Mouse (Mus musculus): ENCODE results near the gene Olfr1036. TPM values are rescaled to one million over a fixed set of nuclear protein-coding genes. Genes with fewer than 3 reads are reported as not detected.
"Not testable (repeated sequence)": the region's sequence is repeated elsewhere in the genome, so short reads cannot be mapped to it uniquely, and the experiment has no call there.

The Olfr1036 gene
- not detected in 2 replicates for polyA plus RNA-seq (2015; fragmentation: Nextera tagmentation; extraction: Ambion mirVana)

DNA sequence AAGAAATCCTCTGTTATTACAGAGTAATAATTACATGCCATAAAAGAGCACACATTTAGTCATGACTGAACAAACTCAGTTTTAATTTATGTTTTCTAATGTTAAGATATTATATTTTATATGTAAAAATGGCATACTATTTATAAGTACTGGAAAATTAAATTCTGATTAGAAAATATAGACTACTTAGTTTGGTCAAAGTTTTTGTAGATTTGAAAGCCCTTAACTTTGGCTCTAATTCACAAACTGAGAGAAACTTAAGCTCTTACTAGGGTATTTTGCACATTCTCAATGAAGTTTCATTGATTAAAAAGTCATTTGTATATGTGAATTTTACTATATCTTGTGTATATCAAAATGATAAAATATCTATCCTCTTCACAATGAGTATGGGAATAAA, at the start of gene Olfr1036:
TSS of gene Olfr1036 (plus strand) at position 301 of the 400 bp plus-strand sequence.
- H3K4me1 ChIP-seq; H3K36me3 ChIP-seq; H3K27ac ChIP-seq; H3K27me3 ChIP-seq; ATAC-seq (ENCODE audit: insufficient number of reproducible peaks, low FRiP score, low TSS enrichment, low read depth); H3K9ac ChIP-seq; H3K9me3 ChIP-seq; H3K4me3 ChIP-seq; H3K4me2 ChIP-seq: not testable (repeated sequence)

DNA sequence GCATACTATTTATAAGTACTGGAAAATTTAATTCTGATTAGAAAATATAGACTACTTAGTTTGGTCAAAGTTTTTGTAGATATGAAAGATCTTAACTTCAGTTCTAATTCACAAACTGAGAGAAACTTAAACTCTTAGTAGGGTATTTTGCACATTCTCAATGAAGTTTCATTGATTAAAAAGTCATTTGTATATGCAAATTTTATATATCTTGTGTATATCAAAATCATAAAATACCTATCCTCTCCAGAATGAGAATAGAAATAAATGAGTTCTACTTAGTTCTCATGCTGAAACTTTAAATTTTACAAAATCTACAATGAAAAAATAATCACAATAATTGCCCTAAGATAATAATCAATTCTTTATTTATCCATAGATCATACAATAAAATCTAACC, 28.2 kb upstream of the Olfr1036 start, which contains the start of gene Olfr1034:
TSS of gene Olfr1034 (plus strand) at position 301 of the 400 bp plus-strand sequence.
- Histone ChIP-seq H3K4me1 (no peaks in the 10 kb centered on the region), H3K27me3 (no peaks in the 10 kb centered on the region), H3K4me3 (no peak within 1 kb of the TSS), H3K36me3 (no peaks in the 10 kb centered on the region), H3K9ac (no peak within 1 kb of the TSS), H3K4me2 (no peak within 1 kb of the TSS), H3K27ac (no peak within 1 kb of the TSS), H3K9me3 (no peaks in the 10 kb centered on the region)
- ATAC-seq (ENCODE audit: insufficient number of reproducible peaks, low FRiP score, low TSS enrichment, low read depth), result no peak

DNA sequence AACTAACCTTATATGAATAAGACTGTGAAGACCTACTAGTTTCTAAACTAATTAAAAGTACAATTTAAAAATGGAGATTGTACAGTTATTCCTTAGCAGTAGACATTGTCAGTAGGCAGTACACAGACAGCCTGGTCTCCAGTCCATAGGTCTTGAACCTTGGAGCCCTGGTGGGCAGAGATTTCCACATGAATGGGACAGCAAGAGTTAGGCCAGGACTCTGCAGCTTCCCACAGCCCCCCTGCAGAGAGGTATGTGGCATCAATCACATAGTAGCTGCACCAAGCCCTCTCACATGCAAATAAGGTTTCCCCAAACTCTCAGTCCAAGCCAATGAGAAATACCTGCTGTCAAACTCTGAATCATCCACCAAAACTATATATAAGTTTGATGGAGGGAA, 23.0 kb upstream of the Olfr1036 start:
- not testable (repeated sequence) for H3K36me3 ChIP-seq; H3K27ac ChIP-seq; H3K4me2 ChIP-seq; H3K4me1 ChIP-seq; ATAC-seq (ENCODE audit: insufficient number of reproducible peaks, low FRiP score, low TSS enrichment, low read depth); H3K9ac ChIP-seq; H3K27me3 ChIP-seq; H3K4me3 ChIP-seq; H3K9me3 ChIP-seq

DNA sequence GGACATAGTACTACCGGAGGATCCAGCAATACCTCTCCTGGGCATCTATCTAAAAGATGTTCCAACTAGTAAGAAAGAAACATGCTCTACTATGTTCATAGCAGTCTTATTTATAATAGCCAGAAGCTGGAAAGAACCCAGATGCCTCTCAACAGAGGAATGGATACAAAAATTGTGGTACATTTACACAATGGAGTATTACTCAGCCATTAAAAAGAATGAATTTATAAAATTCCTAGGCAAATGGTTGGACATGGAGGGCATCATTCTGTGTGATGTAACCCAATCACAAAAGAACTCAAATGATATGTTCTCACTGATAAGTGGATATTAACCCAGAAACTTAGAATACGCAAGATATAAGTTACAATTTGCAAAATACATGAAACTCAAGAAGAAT, 10.0 kb upstream of the Olfr1036 start:
- H3K36me3 ChIP-seq; H3K4me3 ChIP-seq; H3K27ac ChIP-seq; H3K9me3 ChIP-seq; ATAC-seq (ENCODE audit: insufficient number of reproducible peaks, low FRiP score, low TSS enrichment, low read depth); H3K9ac ChIP-seq; H3K4me1 ChIP-seq; H3K4me2 ChIP-seq; H3K27me3 ChIP-seq: not testable (repeated sequence)
- 91% methylated on average over 2 of the region's 2 CpGs for WGBS

DNA sequence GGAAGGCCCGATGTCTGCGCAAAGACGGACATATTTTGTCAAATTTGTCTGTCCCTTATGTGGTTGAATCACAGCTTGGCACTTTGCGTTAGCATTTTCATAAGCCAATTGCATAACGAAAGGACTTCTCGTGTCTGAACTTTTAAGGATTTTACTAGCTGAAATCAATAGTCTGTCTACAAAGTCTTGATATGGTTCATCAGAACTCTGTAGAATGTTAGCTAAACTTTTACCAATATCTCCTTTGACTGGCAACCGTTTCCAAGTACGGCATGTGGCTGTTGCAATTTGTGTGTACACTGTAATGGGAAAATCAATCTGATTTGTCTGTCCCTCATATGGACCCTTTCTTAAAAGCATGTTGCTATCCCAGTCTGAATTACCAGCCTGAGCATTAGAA, 3.6 kb upstream of the Olfr1036 start:
- 89% methylated on average over 8 of the region's 8 CpGs for WGBS
- H3K9me3 ChIP-seq, result no peaks in the 10 kb centered on the region

DNA sequence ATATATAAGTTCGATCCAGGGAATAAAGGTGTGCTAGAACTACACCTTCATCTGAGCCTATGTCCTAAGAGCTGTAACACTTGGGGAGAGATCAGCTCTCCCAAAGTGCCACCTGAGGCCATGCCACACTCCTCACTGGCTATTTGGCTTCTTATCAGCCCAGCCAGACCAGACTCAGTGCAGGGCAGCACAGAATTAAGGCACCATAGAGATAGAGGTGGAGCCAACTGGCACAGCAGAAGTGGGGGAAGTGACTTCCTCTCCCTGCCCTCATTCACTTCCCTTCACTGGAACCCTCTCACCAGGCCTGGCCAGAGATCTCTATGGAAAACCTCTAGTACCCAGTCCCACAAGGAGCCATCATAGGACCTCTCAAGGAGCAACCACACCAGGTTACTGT, 6.7 kb downstream of the Olfr1036 start:
- H3K27ac ChIP-seq; H3K4me2 ChIP-seq; ATAC-seq (ENCODE audit: insufficient number of reproducible peaks, low FRiP score, low TSS enrichment, low read depth); H3K27me3 ChIP-seq; H3K9ac ChIP-seq; H3K36me3 ChIP-seq; H3K9me3 ChIP-seq; H3K4me3 ChIP-seq; H3K4me1 ChIP-seq: not testable (repeated sequence)
- 85% methylated on average over 1 of the region's 1 CpGs for WGBS

More for the DNA sequence above, 3.6 kb upstream of the Olfr1036 start:
- Histone ChIP-seq H3K27me3 (no peaks in the 10 kb centered on the region), H3K9ac (no peak overlapping the region), H3K4me2 (no peak overlapping the region), H3K4me3 (no peak overlapping the region), H3K4me1 (no peaks in the 10 kb centered on the region), H3K36me3 (no peaks in the 10 kb centered on the region), H3K27ac (no peak overlapping the region)
- no peak for ATAC-seq (ENCODE audit: insufficient number of reproducible peaks, low FRiP score, low TSS enrichment, low read depth)

DNA sequence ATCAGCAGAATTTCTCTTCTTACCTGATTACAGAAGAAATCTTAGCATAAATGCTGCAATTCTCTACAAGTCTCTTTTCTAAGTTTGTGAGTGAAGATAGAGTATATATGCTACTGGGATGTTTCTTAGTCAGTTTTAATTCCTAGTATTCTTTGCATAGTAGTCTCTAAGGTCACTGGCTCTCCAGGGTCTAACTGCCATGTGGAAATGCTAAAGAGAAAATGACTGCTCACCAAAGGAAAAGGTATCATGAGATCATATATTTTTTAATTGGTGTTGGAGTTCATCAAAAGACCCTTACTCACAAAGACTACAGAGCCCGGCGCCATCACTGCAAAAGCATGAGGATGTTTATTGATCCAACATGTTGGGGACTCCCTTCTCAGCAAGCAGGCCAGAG, 13.5 kb downstream of the Olfr1036 start, which contains the start of gene Olfr1037:
TSS of gene Olfr1037 (minus strand) at position 101 of the 400 bp plus-strand sequence.
- no peak within 1 kb of the TSS for H3K27ac ChIP-seq
- no peak for ATAC-seq (ENCODE audit: insufficient number of reproducible peaks, low FRiP score, low TSS enrichment, low read depth)
- WGBS, result 79% methylated on average over 2 of the region's 2 CpGs
- no peaks in the 10 kb centered on the region for H3K4me1 ChIP-seq
- no peak within 1 kb of the TSS for H3K9ac ChIP-seq
- H3K27me3 ChIP-seq, result no peaks in the 10 kb centered on the region
- no peaks in the 10 kb centered on the region for H3K36me3 ChIP-seq
- H3K4me3 ChIP-seq, result no peak within 1 kb of the TSS
- H3K9me3 ChIP-seq, result no peaks in the 10 kb centered on the region
- no peak within 1 kb of the TSS for H3K4me2 ChIP-seq

Other genes starting within 250 kb of the Olfr1036 start
- gene Olfr1019, start 228.5 kb upstream of the Olfr1036 start, polyA plus RNA-seq (2015; fragmentation: Nextera tagmentation; extraction: Ambion mirVana), result not detected in 2 replicates
- not detected in 2 replicates for gene Olfr1020, start 227.0 kb upstream of the Olfr1036 start, polyA plus RNA-seq (2015; fragmentation: Nextera tagmentation; extraction: Ambion mirVana)
- gene Olfr1022, start 205.4 kb upstream of the Olfr1036 start, polyA plus RNA-seq (2015; fragmentation: Nextera tagmentation; extraction: Ambion mirVana), result not detected in 2 replicates
- not detected in 2 replicates for gene Olfr1023, start 188.4 kb upstream of the Olfr1036 start, polyA plus RNA-seq (2015; fragmentation: Nextera tagmentation; extraction: Ambion mirVana)
- not detected in 2 replicates for gene Olfr1024, start 168.9 kb upstream of the Olfr1036 start, polyA plus RNA-seq (2015; fragmentation: Nextera tagmentation; extraction: Ambion mirVana)
- not detected in 2 replicates for gene Olfr1025-ps1, start 158.8 kb upstream of the Olfr1036 start, polyA plus RNA-seq (2015; fragmentation: Nextera tagmentation; extraction: Ambion mirVana)
- gene Olfr1026, start 152.4 kb upstream of the Olfr1036 start, polyA plus RNA-seq (2015; fragmentation: Nextera tagmentation; extraction: Ambion mirVana), result not detected in 2 replicates
- not detected in 2 replicates for gene Olfr1028, start 123.6 kb upstream of the Olfr1036 start, polyA plus RNA-seq (2015; fragmentation: Nextera tagmentation; extraction: Ambion mirVana)
- not detected in 2 replicates for gene Olfr1029, start 100.1 kb upstream of the Olfr1036 start, polyA plus RNA-seq (2015; fragmentation: Nextera tagmentation; extraction: Ambion mirVana)
- gene Olfr1030, start 94.7 kb upstream of the Olfr1036 start, polyA plus RNA-seq (2015; fragmentation: Nextera tagmentation; extraction: Ambion mirVana), result not detected in 2 replicates
- gene Olfr1031, start 83.7 kb upstream of the Olfr1036 start, polyA plus RNA-seq (2015; fragmentation: Nextera tagmentation; extraction: Ambion mirVana), result not detected in 2 replicates
- gene Olfr1032, start 68.5 kb upstream of the Olfr1036 start, polyA plus RNA-seq (2015; fragmentation: Nextera tagmentation; extraction: Ambion mirVana), result not detected in 2 replicates
- gene Olfr1033, start 53.4 kb upstream of the Olfr1036 start, polyA plus RNA-seq (2015; fragmentation: Nextera tagmentation; extraction: Ambion mirVana), result 1.6 TPM in 2 replicates
- gene Olfr1034, start 28.1 kb upstream of the Olfr1036 start, polyA plus RNA-seq (2015; fragmentation: Nextera tagmentation; extraction: Ambion mirVana), result 0.04 TPM in 1 of 2 replicates, not detected in the other
- not detected in 2 replicates for gene Olfr1037, start 13.4 kb downstream of the Olfr1036 start, polyA plus RNA-seq (2015; fragmentation: Nextera tagmentation; extraction: Ambion mirVana)
- gene Olfr1039, start 61.9 kb downstream of the Olfr1036 start, polyA plus RNA-seq (2015; fragmentation: Nextera tagmentation; extraction: Ambion mirVana), result not detected in 2 replicates
- not detected in 2 replicates for gene Olfr1040, start 72.7 kb downstream of the Olfr1036 start, polyA plus RNA-seq (2015; fragmentation: Nextera tagmentation; extraction: Ambion mirVana)
- gene Olfr1042, start 87.8 kb downstream of the Olfr1036 start, polyA plus RNA-seq (2015; fragmentation: Nextera tagmentation; extraction: Ambion mirVana), result not detected in 2 replicates
- not detected in 2 replicates for gene Olfr1043, start 93.5 kb downstream of the Olfr1036 start, polyA plus RNA-seq (2015; fragmentation: Nextera tagmentation; extraction: Ambion mirVana)
- gene Olfr1044, start 103.8 kb downstream of the Olfr1036 start, polyA plus RNA-seq (2015; fragmentation: Nextera tagmentation; extraction: Ambion mirVana), result not detected in 2 replicates
- not detected in 2 replicates for gene Olfr52, start 111.7 kb downstream of the Olfr1036 start, polyA plus RNA-seq (2015; fragmentation: Nextera tagmentation; extraction: Ambion mirVana)
- not detected in 2 replicates for gene Olfr1045, start 129.0 kb downstream of the Olfr1036 start, polyA plus RNA-seq (2015; fragmentation: Nextera tagmentation; extraction: Ambion mirVana)
- gene Olfr1046, start 145.3 kb downstream of the Olfr1036 start, polyA plus RNA-seq (2015; fragmentation: Nextera tagmentation; extraction: Ambion mirVana), result not detected in 2 replicates
- not detected in 2 replicates for gene Olfr1047, start 157.4 kb downstream of the Olfr1036 start, polyA plus RNA-seq (2015; fragmentation: Nextera tagmentation; extraction: Ambion mirVana)
- gene Olfr1048, start 166.3 kb downstream of the Olfr1036 start, polyA plus RNA-seq (2015; fragmentation: Nextera tagmentation; extraction: Ambion mirVana), result not detected in 2 replicates
- not detected in 2 replicates for gene Olfr1049, start 184.3 kb downstream of the Olfr1036 start, polyA plus RNA-seq (2015; fragmentation: Nextera tagmentation; extraction: Ambion mirVana)
- not detected in 2 replicates for gene Olfr1051, start 205.1 kb downstream of the Olfr1036 start, polyA plus RNA-seq (2015; fragmentation: Nextera tagmentation; extraction: Ambion mirVana)
- not detected in 2 replicates for gene Olfr1052, start 218.5 kb downstream of the Olfr1036 start, polyA plus RNA-seq (2015; fragmentation: Nextera tagmentation; extraction: Ambion mirVana)
- not detected in 2 replicates for gene Olfr1053, start 241.3 kb downstream of the Olfr1036 start, polyA plus RNA-seq (2015; fragmentation: Nextera tagmentation; extraction: Ambion mirVana)